Mouse (Mus musculus) ES-Bruce4 (cell line): ENCODE results near the gene Rara.

Source experiments
- CTCF ChIP-seq: IDR thresholded peaks from one replicate; pipeline ENCODE4 v1.8.1; 2011; ENCODE audit warnings: low read depth, low read length
- POLR2A ChIP-seq: IDR thresholded peaks from one replicate; pipeline ENCODE4 v1.8.1; 2011; ENCODE audit warnings: low read length; ENCODE audit not compliant: insufficient read depth

DNA sequence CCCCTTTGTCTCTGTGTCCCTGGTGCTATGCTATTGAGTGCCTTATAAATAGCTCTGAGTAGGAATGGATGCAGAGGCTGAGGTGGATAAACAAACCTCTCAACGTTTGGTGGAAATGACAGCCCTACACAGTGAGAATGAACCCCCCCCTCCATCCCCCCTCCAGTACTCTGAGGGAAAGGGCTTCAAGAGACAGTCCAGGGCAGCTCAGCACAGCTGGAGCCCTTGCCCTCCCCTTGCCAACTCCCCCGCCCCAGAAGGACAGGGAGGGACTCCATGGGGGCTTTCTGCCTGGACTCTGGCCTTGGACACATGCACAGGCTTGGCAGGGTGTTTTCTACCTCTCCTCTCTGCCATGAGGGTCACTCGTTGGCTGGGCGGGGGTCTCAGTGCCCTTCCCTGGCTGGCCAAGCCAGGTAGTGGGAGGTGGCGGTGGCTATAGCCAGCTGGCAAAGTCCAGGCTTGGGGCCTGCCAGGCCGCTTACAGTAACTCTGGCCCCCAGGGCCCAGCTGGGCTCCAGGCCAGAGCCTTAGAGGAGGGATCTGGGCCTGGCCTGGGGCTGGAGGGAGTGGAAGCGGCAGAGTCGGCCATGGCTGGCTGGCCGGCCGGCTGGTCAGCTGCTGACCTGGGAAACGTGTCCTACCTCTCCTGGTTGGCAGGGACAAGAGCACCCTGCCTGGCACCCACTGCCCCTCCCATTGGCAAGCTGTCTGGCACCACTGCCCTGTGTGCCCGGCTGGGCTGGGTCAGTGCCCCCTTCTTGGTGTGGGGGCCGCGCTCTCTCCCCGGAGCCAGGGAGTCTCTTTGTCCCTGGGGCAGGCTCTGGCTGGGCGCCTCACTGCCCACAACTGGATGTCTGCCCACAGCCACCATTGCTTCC, 23.6 kb downstream of the Rara start:
- TF ChIP-seq POLR2A (no peak), CTCF (no peak)
